Mouse (Mus musculus) cortical plate, adult 2 months (tissue): ENCODE results near the gene Zeb2.

Experiments used
- CTCF ChIP-seq: fragments of 200-500 bp; IDR thresholded peaks from 2 replicates; pipeline ENCODE4 v1.5.1; 2011; ENCODE audit warnings: mild to moderate bottlenecking, control low read depth, low read length; ENCODE audit not compliant: insufficient read depth; ENCODE audit errors: extremely low read depth
- POLR2A ChIP-seq: fragments of 200-500 bp; IDR thresholded peaks from 2 replicates; pipeline ENCODE4 v1.6.1; 2011; ENCODE audit warnings: mild to moderate bottlenecking, low read length, control low read depth; ENCODE audit not compliant: insufficient read depth; ENCODE audit errors: extremely low read depth

DNA sequence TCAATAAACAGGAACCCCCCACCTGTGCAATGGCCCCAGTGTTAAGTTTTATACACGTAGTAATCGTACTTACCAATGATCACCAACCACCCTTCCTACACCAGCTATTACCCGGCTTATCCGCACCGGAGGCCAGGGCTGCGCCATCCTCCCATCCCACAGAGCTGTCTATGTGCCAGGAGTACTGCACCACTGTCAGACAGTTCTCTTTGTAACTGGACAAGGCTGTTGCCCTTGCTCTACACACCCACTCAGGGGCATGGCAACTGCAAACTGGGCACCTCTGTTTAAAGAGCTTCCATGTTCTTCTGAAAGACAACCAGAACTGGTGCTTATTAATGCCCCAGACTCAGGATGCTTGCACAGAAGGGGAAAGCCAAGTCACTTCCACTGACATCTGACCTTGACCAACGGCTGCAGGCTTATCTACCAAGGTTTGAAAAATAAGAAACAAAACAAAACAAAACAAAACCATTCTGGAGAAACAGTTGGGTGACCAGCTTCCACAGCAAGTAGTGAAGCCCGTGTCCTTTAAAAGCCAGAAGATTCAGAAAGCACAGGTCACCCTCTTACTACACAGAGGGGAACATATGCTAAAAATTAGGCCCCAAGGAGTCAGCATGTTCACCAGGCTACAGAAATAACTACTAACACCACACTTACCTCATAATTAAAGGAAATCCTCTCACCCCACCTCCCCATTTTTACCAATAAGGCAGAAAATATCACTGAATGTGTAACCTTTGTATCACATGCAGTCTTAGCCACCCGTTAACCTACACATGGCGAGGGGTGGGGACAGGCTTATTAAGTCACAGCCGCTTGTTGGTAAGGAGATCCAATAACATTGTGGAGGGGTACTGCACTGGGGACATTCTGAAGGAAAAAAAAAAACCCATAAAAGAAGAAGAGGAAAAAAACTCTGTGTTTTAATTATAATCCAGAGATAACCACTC, 62.8 kb downstream of the Zeb2 start:
- TF ChIP-seq CTCF: no peak
- no peak for TF ChIP-seq POLR2A
